Mouse (Mus musculus): Measurements from ENCODE around the gene Cplx3.

The Cplx3 gene

GRCm38 (mm10) chr9:57606139-57606851 lies at the start of gene Cplx3:
Gene Cplx3 (minus strand): TSS chr9:57606281.
- peak; percentile 49 for DNase-seq

- peak; percentile 98 for DNase-seq
Observed at GRCm38 (mm10) chr9:57655749-57656148, 49.7 kb upstream of the Cplx3 start.

GRCm38 (mm10) chr9:57654966-57655365 lies 48.9 kb upstream of the Cplx3 start:
- no peak for DNase-seq

- DNase-seq = no peak
Observed at GRCm38 (mm10) chr9:57653283-57653682, 47.2 kb upstream of the Cplx3 start, which contains the start of gene Csk. Gene Csk (minus strand): TSS chr9:57653631.

- DNase-seq = no peak
Observed at GRCm38 (mm10) chr9:57652855-57653254, 46.8 kb upstream of the Cplx3 start.

- DNase-seq = no peak
Observed at GRCm38 (mm10) chr9:57652351-57652750, 46.3 kb upstream of the Cplx3 start.

GRCm38 (mm10) chr9:57650786-57651311 lies 44.8 kb upstream of the Cplx3 start:
- no peak for DNase-seq

GRCm38 (mm10) chr9:57650130-57650785 lies 44.2 kb upstream of the Cplx3 start:
- DNase-seq = no peak

GRCm38 (mm10) chr9:57647286-57648108 lies 41.4 kb upstream of the Cplx3 start:
- DNase-seq = no peak

- no peak for DNase-seq
Observed at GRCm38 (mm10) chr9:57646551-57647103, 40.5 kb upstream of the Cplx3 start.

- peak; percentile 94 for DNase-seq
Observed at GRCm38 (mm10) chr9:57644944-57645893, 39.1 kb upstream of the Cplx3 start.

GRCm38 (mm10) chr9:57644442-57644943 lies 38.4 kb upstream of the Cplx3 start:
- no peak for DNase-seq

GRCm38 (mm10) chr9:57643856-57644180 lies 37.7 kb upstream of the Cplx3 start:
- DNase-seq = peak; percentile 18

- DNase-seq = no peak
Observed at GRCm38 (mm10) chr9:57643169-57643855, 37.2 kb upstream of the Cplx3 start.

- DNase-seq = no peak
Observed at GRCm38 (mm10) chr9:57641775-57642550, 35.9 kb upstream of the Cplx3 start.

- no peak for DNase-seq
Observed at GRCm38 (mm10) chr9:57641022-57641421, 34.9 kb upstream of the Cplx3 start.

GRCm38 (mm10) chr9:57640384-57640783 lies 34.3 kb upstream of the Cplx3 start:
- peak; percentile 72 for DNase-seq

GRCm38 (mm10) chr9:57639661-57640328 lies 33.7 kb upstream of the Cplx3 start:
- DNase-seq = no peak

- DNase-seq = peak; percentile 74
Observed at GRCm38 (mm10) chr9:57638651-57639459, 32.8 kb upstream of the Cplx3 start.

Data from lung, postnatal 14 days (tissue).